Mouse (Mus musculus): Measurements from ENCODE around the gene Ager. TPM values are rescaled to one million over a fixed set of nuclear protein-coding genes. Genes with fewer than 3 reads are reported as not detected.

Ager gene
- polyA plus RNA-seq, 1 experiment, result 5.5 TPM

DNA sequence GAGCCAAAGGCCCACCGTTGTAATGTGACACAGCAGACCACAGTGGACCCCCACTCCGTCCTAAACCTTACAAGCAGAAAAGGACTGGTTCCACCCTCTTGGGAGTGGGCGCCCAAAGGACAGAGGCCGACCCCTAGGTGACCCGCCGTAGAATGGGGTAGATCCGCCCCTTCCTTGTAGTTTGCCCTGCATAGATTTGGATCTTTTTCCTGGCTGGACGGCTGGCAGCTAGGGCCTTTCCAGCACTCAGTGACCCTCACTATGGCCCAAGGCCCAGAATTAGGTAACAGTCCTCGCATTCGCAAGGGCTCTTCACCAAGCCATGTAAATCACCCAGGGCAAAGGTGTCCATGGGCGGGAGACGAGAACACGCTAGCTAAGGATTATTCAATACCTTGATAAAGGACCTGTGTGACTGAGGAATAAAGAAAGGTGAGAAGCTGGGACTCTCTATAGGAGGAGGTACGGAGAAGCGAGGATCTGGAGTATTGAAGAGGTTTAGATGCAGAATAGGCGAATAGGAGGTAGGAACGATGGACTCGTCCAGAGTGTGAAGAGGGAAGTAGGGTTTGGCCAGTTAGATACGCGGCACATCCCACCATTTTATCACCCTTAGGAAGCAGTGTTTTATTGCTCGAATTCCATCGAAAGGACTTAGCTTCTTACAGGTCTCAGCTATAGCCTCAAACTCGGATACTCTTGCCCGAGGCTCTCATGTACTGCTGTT, 7.0 kb downstream of the Ager start:
- DNase-seq (ENCODE audit: low read depth), result no peak

DNA sequence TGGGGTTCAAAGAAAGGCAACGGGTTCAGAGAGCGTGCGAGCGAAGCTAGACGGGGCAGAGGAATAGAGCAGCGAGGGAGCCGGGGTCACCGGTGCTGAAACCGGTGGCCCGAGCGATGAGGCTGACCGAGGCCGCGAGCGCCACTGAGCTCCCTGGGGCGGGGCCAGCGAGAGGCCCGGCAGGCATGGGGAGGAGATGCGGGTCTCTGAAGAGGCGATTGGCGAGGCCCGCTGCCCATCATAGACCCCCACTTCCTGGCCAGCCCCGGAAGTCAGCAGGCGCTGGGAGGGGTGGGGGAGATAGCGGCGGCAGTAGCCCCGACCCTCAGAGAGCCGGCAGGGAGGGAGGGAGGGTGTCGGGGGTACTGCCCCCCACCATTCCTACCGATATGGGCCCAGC, 7.9 kb downstream of the Ager start:
- no peak for DNase-seq (ENCODE audit: low read depth)

DNA sequence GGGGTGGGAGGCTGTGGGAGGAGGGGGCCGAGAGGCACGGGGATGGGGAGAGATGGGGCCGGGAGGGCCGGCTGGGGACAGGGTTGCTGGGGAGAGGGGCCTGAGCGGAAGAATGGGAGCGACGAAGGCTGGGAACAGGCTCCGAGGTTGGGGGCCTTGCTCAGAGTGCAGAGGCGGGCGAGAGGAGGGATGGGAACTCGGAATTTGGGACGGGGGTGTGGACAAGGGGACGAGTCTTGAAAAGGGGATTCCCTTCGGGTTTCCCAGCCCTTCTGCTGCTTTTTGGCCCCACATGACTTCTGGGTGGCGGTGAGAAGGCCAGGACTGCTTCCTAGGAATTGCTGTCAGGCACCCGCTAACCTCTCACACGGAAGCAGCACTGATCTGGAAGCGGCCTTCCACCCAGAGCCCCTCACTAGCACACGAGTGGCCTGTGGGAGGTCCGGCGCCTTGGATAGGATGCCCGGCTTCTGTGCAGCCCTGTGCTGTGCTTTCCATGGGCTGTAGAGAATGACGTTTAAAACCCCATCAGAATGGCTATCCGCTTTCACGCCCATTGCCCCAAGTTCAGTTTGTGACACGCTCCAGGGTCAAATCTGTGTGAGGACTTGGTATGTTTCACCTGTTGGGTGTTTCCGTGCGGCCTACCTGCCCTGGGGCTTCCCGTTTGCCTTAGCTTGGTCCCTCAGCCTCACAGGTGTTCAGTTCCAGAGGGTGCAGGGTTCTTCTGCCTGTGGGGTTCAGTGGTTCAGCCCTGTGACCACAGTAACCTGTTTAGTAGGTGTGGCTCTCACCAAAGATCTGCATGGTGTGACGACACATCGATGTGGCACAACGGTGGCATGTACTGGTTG, 8.8 kb downstream of the Ager start:
- DNase-seq (ENCODE audit: low read depth), result no peak

DNA sequence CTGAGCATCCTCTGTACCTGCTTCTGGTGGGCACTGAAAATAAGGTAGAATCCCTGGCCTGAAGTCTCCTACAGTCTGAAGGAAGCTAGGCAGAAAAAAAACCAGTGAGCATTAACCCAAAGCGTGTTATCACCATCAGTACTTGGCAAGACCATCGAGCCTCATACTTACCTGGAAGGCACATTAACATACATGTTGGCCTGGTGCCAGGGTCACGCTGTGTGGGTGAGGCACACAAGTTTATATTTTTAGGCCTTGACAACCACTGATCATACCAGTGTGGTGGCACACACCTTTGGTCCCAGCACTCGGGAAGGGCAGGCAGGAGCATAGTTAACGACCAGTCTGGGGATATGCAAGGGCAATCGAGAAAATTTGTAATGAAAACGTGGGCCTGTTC, 10.3 kb downstream of the Ager start:
- DNase-seq (ENCODE audit: low read depth), result no peak

DNA sequence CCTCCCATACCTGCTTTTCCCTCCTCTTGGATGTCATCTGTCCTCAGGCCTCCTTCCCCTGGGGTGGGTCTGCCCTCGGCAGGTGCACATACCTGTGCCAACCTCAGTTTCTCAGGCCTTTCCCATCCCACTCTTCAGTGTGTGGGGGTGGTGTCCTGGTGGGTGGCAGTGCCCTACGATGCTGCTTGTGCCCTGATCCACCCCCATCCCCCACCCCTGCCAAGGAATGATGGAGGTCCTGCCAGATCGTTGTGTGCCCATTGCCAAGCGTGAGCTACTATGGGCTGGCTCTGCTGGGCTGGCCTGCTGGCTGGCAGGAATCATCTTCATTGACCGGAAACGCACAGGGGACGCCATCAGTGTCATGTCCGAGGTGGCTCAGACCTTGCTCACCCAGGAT, 13.4 kb downstream of the Ager start:
- no peak for DNase-seq (ENCODE audit: low read depth)

DNA sequence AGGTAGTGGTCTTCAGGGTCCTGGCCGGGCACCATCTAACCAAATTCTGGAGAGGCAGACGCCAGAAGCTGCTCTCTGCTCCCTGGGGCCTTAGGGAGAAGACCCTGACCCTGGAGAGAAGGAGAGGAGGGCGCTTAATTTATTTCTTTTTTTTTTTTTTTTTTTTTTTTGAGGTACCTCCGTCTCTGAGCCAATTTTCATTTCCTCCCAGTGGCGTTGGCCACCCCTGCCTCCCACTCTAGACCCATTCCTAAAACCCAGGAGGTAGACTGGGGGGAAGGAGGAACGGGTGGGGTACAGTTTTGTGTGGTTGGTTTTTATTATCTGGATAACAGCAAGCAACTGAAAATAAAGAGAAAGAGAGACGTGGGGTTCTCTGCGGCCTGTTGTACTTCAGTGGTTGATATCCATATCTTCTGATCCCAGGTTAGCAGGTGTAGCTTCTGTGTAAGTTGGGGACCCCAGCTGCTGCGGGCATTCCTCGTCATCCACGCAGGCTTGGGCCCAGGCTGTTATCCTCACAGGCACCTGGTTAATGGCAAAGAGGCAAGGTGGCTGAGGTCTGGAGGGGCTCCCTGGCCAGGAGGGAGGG, 15.5 kb downstream of the Ager start:
- no peak for DNase-seq (ENCODE audit: low read depth)

DNA sequence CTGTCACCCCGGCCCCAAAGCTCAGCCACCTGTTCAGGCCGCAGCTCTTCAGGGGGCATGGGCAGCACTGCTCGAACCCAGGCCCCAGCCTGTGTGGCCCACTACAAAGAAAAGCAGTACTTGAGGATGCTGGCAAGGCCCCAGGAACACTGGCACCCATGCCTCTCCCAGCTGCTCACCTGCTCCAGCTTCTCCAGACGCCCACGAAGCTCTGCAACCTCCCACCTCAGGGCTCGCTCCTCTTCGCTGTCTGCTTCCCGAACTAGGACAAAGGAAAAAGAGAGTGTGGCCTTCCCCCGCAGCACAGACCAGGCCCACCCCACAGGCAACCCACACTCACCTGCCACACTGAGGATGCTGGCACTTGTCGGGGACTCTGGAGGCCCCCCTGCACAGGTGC, 16.2 kb downstream of the Ager start:
- no peak for DNase-seq (ENCODE audit: low read depth)

DNA sequence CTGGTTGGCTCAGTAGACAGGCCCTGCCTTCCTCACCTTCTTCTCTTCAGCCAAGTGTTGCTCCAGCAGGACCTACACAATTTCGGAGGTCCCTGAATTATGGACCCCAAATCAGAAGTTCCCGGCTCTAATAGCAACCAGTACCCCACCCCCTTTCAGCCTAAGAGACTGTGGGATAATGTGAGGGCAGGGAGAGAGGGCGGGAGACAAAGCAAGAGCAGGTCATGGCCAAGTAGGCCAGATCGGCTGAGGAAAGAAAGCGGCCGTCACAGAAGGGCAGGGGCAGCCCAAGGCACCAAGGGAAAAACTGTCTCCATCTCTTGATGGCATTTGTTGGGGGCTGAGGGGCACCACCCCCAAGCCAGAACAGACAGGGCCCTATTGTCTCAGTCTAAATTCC, 18.2 kb downstream of the Ager start, which contains the start of gene Egfl8:
TSS of gene Egfl8 (minus strand) at position 101 of the 400 bp plus-strand sequence.
- DNase-seq (ENCODE audit: low read depth), result no peak

DNA sequence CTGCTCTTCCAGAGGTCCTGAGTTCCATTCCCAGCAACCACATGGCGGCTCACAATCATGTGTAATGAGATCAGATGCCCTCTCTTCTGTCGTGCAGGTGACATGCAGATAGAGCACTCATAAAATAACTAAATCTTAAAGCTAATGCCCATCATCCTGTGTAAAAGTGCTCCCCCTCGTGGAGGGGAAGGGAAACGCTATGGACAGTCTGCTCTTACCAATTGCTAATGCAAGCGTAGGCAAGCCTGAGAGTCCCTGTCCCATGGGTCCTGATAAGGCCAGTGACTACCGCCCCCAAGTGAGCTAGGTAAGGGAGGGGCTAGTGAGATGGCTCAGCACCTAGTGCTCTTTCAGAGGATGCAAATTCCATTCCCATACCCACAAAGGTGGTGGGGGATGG, 21.3 kb downstream of the Ager start:
- no peak for DNase-seq (ENCODE audit: low read depth)

DNA sequence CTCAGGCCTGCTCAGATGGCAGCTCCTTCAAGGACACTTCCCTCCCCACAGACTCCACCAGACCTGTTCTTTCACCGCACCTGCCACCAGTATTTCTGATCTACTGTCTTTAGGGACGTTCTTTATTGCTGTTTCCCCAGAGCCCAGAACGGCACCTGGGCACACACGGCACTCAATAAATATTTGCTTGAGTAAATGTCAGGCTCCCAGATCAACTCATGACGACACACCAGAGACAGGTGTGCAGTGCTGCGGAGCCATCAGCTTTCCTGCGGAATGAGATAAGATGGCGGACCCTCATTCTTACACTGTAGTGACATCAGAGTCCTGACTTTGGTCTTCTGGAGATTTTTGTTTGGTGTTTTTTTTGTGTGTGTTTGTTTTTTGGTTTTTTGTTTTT, 23.3 kb downstream of the Ager start:
- no peak for DNase-seq (ENCODE audit: low read depth)

DNA sequence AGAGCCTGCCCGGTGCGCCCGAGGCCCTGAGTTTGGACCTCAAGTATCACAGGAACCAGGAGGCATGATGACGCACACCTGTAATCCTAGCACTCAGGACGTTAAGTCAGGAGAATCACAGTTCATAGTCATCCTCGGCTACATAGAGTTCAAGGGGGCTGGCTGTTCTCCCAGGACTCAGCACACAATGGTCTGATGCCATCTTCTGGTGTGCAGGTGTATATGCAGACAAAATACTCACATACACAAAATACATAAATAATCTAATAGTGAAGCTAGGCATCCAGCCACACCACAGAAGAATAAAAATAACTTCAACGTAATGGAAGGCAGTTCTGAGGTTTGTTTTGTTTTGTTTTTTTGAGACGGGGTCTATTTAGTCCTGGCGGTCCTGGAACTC, 25.5 kb downstream of the Ager start:
- no peak for DNase-seq (ENCODE audit: low read depth)

DNA sequence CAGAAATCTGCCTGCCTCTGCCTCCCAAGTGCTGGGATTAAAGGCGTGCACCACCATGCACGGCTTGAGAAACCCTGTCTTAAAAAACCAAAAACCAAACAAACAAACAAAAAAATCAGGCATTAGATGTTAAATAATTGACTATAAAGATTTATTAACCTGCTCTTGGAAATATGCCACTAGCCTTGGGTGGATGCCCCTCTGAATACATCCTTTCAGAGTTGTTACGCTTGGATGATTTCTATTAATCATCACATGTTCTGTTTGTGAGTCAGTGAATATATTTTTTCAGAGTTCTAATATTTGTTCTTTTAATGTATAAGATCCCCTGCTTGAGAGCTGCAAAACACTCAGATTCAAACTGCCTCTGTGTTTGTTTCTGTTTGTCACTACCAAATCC, 27.3 kb downstream of the Ager start:
- DNase-seq (ENCODE audit: low read depth), result no peak

DNA sequence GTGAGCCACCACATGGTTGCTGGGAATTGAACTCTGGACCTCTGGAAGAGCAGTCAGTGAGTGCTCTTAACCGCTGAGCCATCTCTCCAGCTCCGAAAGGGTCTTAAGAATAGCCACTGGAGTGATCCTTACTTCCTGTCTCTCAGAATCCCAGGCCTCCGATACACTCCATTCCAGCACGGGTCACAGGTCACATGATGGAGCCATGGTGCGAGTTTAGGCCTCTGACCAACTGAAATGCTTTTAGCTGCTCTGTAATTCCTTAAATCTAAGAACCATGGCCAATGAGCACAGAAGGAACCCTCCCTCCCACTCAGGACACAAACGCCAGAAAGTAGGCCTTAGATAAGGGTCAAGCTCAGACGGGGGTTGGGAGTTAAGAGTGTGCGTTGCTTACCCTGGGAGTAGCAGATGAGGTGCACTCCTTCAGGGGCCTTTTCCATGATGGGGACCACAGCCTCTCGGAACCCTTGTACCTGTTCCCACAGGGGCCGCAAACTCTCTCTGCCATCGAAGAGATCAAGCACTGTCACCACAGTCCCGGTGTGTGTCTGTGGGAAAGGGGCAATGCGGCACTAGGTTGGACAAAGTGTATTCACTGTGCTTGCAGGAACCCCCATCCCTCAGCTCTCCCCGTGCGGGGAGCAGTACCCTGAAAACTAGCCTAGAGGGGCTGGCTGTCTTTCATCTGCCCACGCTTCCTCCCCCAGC, 28.6 kb downstream of the Ager start:
- no peak for DNase-seq (ENCODE audit: low read depth)

DNA sequence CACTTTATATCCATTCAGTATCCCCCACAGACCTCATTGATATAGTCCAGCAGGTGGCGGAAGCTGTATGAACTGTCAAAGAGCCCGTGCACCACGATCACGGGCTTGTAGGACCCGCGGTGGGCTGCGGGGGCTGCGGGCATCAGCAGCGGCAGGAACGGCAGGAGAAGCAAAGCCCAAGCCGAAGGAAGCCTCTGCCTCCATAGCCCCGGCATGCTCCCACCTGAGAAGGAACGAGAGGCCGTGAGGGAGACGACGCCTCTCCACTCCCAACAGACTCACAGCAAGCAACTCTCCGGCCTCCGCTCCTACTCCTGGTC, 29.1 kb downstream of the Ager start:
- DNase-seq (ENCODE audit: low read depth), result no peak

DNA sequence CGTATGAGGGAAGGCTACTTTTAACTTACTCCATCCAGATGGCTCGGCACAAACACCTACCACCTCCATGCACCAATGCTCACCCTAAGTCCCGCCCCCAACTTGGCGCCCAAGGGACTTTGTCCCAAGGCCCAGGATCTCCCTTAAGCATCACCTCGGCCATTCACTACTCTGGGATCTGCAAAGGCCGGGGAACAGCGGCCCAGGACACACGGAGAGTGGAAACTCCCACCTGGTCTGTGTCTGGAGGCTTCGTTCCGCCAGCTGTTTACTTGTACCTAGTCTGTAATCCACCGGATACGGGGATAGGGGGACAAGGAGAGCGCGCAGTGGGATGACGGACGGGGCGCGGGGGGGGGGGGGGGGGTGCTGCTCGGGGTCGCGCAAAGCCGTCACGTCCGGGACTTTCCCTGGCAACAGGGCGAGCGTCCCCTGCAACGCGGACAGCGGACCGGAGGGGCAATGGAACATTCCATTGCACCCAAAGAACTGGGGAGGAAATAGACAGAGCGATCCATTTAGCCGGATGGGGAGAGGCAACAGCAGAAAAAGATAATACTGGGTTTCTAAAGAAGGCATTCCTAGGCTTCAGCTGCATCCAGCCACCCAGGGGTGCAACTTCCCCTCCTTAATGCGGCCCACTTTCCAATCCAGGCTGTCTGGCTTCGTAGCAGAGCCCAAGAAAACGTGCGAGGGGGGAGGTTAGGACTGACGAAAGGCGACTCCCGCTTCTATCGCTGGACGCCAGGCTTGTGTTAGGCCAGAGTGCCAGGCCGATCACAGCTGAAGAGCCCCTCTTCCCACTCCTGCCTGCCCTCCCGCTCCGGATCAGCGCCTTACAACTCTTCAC, 29.7 kb downstream of the Ager start:
- DNase-seq (ENCODE audit: low read depth), result no peak

DNA sequence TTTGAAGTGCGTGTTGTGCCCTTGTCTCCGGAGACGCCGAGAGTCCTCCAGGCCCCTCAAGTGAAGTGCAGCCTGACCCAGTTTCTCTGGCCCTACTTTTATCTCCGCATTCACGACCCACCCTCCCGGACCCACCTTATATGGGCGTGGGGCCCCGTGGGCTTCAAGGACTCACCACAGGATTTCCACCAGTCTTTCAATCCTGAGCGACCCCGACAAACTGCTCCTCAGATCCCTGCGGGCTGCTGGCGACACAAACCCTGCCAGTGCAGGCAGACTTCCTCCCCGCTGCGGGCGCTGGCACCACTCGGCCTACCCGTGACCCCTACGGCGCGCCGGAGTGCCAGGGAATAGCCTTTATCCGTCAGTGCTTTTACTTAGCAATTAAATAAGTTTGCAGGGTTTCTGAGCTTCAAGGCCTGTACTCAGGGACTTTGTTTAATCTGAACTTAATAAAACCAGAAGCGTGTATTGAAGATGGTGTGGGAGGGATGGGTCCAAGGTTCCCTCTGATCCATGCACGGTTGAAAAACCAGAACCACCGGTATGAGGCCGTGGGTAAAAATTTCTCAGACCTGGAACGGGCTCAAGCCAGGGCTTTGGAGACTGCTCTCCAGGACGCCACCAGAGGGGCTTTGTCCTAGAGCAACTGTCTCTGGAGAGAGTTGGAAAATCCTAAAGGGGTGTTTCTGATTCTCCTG, 30.4 kb downstream of the Ager start, which contains the start of gene Ppt2:
TSS of gene Ppt2 (minus strand) at position 568 of the 701 bp plus-strand sequence.
- DNase-seq (ENCODE audit: low read depth), result no peak

DNA sequence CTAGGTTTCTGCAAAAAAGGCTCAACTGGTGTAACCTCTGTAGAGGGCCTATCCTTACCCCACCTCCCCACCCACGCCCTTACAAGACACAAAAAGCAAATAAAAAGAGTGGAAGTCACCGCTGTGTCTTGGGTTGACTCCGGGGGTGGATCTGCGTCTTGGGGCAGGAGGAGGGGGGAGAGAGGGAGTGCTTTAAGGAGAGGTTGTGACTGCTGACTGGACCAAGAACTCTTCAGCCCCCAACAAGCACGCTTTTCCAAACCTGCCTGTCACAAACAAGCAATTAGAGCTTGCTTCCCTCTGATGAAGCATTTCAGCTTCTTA, 30.9 kb downstream of the Ager start:
- DNase-seq (ENCODE audit: low read depth), result no peak

DNA sequence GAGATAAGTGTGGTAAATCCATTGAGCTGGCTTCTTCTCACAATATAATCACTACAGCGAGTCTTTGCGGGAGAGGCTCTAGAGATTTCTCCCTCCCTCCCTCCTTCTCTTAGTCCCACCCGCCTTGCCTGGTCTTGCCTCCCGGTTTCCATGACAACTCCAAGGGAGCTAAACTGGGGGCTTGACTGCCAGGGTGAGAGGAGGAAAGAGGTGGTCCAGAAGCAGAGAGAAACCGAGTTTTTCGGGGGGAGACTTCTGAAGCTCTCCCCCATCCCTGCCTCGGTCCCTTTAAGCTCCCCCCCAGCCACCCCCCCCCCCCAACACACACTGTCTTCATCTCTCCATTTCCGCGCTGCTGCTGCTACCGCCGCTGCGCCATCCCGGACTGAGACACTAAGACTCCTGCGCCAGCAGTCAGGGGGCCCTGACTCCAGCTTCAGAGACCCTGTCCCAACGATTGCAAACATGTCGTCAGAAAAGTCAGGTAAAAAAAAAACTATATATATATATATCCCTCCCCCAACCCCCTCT, 31.6 kb downstream of the Ager start, which contains the start of gene Prrt1:
TSS of gene Prrt1 (plus strand) at position 313 of the 531 bp plus-strand sequence.
- no peak for DNase-seq (ENCODE audit: low read depth)

DNA sequence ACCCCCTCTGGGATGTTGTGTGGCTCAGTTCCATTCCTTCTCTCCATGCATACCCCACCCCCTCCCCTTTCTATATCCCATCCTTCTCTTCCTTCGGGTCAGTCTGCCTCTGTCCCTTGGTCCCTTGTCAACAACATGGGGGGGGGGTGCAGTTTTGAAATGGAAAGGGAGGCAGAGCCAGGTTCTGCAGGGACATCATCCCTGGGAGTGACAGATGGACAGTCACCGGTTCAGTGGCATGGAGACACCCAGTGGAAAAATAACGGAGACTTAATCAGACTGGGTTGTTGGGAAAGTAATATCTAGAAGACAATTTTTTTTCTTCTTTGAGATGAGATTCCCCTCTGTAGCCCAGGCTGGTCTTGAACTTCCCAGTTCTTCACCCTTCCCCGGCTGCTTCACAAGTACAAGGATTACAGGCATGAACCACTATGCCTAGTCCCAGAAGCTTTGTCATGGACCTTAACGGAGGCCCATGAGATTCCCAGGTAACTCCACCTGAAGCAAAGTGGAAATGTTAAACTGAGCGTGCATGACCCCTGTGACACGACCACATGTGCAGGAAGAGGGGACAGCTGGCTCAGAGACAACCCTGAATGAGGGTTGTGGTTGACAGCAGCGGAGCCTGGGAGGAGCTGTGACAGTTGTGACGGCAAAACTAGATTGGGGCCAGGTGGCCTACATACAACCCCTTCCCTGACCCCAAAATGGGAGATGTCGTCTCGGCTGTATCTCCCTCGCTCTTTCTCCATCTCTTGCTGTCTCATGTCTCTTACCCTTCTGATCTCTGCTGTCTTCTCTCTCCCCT, 32.3 kb downstream of the Ager start:
- DNase-seq (ENCODE audit: low read depth), result no peak
